Mouse (Mus musculus): ENCODE measurements at regions not wholly inside any gene's neighbourhood (a gene's known extent, or its start where the extent isn't known, plus 50 kb on each side); places are given as distances from the start of the nearest gene placed in this dataset.

- TF ChIP-seq CTCF (conservative IDR thresholded peaks at IDR 0.05 in 1 of 2, IDR thresholded peaks at IDR 0.05 in 1 of 2; ENCODE audit: low read depth in 2 of 2, low read length in 2 of 2) (no peak), MAFK (IDR thresholded peaks at IDR 0.05; ENCODE audit: insufficient replicate concordance, low read length) (no peak), POLR2A (IDR thresholded peaks at IDR 0.05; ENCODE audit: low read depth, low read length) (no peak), SMC3 (IDR thresholded peaks at IDR 0.05; ENCODE audit: low read depth, low read length) (no peak)
Observed at GRCm38 (mm10) chr14:59072323-59073039, 70.2 kb downstream of the 1700129C05Rik start.

Data from CH12.LX (cell line).